Mouse (Mus musculus) layer of hippocampus, adult 11-12 months (tissue): Measurements from ENCODE around the gene Prkca.

Source experiments
- DNase-seq: peaks from one replicate; pipeline ENCODE4 v3.0.0; 2022; ENCODE audit warnings: low spot score

Prkca gene

GRCm38 (mm10) chr11:107996896-107997670 is 346.6 kb downstream of the Prkca start:
- no peak for DNase-seq

DNA sequence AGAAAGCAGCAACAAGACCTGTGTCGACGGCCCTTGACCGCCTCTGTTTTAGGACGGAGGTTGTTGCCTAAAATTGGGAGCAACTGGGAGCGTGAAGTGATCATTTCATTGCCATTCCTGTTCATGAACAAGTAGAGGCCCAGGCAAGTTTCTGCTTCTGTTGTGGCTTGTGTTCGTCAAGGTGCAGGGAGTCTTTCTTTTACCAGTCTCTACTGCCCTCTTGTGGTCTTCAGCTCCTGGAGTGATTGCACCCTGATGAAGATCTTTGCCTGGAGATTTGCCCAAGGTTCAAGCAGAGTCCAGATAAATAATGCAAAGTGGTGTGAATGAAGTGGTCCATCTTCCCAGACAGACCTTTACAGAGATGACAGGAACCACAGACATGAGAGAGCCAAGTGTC is 349.2 kb downstream of the Prkca start:
- DNase-seq = peak; percentile 75

- no peak for DNase-seq
Measured at GRCm38 (mm10) chr11:107993792-107994191, 349.9 kb downstream of the Prkca start.

DNA sequence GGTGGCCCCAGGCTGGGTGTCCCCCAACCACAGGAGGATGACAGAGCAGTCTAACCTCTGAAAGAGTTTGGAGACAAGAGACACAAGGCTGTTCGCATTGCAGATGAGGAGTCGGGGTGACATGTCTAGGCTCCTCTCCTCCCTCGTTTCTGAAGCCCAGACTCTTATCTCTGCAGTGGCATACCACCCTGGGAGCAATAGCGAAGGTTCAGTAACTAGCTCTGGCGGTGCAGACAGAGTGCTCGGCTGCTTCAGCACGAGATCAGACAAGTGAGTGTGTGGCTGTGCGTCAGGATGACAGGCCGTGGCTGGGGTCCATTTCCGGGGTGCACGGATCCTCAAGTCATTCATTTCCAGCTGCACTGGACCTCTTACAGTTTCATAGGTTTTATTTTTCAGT is 351.2 kb downstream of the Prkca start:
- no peak for DNase-seq

GRCm38 (mm10) chr11:107991990-107992389 is 351.7 kb downstream of the Prkca start:
- no peak for DNase-seq

- DNase-seq = no peak
Measured at GRCm38 (mm10) chr11:107989241-107989640, 354.5 kb downstream of the Prkca start.

DNA sequence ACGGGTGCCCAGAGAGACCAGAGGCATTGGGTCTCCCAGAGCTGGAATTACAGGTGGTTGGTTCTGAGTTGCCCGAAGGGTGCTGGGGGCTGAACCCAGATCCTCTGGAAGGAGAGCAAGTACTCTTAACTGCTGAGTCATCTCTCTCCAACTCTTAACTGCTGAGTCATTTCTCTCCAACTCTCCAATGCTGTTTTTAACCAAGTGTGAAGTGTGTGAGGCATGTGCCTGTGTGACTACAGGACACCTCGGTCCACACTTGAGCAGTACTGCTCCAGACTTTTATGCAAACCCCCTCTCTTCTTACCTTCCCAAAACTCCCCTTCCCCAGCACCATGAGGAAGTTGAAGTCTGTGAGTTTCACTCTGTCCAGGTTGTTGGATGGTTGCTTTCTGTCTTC is 357.8 kb downstream of the Prkca start:
- DNase-seq = no peak

DNA sequence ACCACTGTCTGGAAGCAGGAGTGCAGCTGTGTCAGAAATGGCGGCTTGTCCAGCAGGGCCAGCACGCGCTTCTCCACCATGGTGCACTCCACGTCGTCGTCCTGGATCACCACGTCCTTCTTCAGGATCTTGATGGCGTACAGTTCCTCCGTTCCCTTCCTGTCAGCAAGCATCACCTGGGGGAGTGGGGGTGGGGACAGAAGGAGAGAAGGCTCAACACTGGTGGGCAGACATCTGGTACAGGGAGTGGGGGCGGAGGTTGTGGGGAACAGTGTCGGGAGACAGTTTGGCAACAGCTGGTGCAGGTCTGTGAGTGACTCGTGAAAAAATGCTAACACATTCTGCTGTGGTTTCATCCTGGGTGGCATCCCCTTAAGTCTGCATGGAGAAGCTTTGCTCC is 359.8 kb downstream of the Prkca start:
- DNase-seq = no peak

DNA sequence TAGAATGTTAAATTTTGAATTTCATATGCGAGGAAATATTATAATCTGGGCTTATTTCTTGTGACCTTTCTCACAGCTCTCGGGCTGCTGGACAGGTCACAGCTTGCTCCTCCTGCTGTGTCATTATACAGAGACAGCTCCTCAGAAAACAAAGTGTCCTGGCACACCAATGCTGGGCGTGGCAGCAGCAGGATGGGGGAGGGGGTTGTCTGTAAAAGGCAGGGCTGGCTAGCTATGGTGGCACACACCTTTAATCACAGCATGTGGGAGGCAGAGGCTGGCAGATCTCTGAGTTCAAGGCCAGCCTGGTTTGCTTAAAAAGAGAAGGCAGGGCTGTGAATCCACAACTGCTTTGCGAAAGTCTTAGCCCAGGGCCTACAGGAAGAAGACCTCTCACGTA is 360.5 kb downstream of the Prkca start:
- DNase-seq = no peak

DNA sequence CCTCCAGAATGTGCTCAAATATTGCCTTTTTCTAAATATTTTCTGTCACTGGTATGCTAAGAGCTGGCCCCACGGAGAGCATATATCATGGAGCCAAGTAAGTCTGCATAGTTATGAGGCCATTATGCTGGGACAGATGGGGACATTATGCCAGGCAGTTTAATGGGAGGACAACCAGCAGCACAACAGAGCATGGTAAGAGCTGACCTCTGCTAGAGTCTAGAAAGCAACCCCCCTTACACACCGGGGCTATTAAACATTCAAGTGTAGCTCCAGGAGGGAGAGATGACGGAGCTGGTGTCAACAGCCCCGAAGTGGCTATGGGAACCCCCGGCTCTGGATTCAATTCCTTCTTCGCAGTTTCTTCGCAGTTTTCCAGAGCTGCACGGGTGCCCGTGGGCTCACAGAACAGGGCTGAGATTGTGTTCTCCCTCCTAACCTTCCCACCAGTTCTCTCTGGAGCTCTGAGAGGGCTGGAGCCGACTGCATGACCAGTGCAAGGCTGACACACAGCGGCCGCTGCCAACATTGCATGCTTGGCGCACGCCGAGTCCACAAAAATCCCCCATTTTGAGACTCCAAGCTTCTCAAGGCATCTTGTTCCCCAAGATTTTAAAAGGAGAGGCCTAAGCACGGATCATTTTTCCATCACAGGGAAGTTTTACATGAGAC is 361.4 kb downstream of the Prkca start:
- DNase-seq = peak; percentile 67

DNA sequence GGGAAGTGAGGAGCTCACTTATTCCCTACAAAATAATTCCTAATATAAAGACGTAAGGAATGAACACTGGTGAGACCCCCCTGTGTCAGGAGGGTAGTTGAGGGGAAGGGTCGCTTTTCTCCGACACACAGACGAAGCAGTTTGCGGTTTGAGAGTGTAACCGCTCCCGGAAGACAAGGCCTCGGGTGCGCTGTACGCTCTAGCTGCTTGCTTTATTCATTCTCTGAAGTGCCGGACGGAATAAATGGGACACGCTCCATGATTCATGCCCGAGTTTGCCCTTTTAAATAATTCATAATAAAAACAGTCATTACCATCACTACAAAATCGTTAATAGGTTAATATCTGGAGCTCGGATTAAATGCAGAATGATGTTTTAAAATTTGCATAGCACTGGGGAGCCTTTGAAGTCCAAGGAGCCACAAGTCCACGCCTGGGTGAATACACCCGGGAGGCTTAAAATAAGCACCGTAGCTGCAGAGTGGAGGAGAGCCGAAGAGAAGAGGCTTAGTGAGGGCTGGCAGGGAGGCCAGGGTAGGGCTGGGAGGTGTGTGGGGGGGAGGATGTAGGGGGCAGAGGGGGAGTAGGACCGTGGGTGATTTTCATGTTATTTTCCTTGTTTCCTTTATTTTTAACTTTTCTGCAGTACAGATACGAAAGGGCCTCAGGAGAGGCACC is 364.1 kb downstream of the Prkca start:
- DNase-seq = no peak

DNA sequence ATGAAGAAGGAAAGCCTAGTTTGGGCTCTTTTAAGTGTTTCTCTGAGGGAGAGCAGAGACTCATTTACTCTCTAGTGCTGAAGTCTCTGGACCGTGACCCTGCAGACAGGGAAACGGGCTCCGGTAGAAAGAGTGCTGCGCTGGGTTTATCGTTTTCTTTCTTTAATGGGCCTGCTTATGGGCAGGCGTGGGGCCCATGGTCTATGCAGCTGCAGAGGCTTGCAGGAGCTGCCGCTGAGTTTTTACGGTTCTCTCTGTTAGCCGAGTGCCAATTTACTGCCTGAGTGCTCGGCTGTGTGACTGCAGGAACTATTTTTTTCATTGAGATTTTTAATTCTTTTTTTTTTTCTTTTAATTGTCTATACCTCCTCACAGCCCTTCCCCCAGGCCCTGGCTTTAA is 373.8 kb downstream of the Prkca start:
- DNase-seq = no peak

DNA sequence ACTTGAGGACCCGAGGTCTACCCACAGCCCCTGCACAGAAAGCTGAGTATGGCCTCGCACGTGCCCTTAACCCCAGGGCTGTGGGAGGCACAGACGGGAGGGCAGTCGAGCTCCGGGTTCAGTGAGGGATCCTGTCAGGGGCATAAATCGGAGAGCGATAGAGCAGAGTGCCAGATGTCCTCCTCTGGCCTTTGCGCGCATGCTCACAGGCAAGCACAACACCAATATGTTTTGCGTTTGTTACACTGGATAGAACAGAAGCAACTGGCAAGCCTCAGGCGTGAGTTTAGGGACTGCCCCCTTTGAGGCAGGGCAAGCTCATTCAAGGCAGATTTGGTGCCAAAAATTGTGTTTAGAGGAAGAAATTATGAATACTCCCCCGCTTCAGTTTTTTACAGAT is 375.6 kb downstream of the Prkca start:
- no peak for DNase-seq

DNA sequence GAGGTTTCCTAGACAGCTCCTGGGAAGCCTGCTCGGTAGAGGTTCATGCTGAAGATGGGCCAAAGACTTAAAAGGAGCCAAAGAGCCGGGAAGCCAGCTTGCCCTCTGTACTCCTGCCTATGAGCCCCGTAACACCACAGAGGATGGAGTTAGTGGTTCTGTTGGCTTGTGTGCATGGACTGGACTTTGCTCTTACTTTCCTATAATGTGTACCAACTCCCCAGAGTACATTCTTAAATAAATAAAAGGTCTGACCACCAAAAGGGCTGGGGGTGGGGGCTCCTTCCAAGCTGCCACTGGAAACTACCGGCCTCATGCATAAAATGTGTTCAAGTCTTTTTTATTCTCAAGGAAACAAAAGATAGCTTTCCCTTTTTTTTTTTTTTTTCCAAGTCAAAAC is 377.5 kb downstream of the Prkca start:
- no peak for DNase-seq

DNA sequence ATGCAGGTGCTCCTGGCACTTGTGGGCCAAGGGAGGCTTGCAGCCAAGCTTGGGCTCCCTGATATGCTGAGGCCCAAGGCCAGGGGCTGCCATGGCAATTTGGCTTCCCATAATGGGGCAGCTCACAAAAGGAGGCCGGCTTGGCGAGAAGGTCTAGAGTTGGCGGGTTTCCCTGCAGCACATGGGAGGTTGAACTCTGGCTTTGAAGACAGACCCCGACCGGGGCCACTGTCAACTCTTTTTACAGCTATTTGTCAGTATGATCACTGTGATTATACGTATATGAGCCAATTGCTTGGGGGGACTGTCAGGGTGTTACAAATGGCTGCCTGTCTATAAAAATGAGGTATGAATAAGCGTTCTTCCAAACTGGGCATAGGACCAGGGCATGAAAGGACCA is 378.3 kb downstream of the Prkca start:
- DNase-seq = peak; percentile 62

DNA sequence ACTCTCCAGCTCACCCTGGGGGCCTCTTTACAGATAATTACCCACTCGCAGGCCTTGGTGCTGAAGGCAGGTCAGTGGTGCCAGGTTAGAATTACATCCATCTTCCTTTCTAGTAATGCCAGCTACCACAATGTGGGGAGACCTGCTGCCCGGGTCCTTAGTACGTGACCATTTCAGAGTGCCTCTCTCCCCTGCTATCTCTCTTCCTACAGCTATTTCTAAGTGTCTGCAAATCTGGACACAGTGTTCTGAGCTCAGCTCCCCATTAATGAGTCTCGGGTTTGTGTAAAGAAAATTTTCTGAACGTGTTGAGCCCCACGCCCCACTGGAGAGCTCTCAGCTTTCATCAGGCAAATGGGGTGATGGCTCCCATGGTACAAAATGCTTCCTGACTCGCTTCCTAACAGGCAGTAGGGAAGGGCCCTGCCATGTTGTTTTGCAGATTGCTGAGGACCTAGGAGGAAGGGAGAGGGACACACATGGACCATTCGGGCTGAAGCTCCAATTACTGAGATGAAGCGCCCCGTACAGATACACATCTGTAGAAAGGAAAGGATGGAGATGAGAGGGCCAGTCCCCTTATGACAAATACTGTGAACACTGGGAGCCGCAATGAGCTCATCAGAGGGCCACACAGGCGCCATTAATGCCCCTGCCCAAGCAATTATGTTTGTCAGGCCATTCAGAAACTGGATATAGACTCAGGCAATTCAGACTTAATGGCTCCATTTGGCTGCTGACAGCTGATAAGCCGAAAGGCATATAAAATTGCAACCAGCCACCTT is 386.0 kb downstream of the Prkca start:
- no peak for DNase-seq

DNA sequence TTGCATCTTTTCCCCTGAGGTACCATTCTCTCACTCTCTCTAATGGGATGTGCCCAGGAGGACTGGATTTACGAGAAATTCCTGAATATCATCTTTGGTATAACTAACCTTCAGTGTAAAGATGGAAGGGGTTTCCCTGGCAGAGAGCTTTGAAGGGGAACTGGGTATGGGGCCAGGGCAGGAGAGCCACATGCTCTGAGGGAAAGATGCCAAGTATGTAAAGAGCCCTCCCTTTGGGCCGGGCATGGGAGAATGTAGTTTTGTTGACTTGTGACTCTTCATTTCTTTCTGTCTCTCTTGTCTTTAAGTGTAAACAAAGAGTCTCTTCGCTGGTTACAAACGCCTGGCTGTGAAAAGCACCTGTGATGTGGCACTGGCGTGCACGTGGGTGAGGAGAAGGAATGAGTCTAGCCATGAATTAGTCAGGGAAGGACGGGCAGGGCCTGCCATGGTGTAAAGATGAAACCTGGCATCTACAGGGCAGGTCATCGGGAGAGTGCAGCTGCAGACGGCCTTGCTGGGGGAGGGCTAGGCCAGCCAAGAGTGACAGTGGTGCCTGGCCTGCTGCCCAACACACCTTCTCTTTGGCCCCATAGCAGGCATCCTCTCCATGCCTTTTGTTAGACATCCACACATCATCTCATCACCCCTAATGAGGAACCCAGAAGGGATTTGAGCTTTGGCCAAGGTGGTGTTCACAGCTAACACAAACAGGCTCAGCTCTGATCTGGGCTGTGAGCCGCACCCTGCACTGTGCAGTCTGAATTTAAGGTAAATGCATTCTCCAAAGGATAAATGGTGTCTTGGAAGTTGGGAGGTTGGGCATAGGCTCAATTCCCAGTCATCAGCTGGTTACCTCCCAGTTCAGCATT is 388.3 kb downstream of the Prkca start:
- DNase-seq = no peak

DNA sequence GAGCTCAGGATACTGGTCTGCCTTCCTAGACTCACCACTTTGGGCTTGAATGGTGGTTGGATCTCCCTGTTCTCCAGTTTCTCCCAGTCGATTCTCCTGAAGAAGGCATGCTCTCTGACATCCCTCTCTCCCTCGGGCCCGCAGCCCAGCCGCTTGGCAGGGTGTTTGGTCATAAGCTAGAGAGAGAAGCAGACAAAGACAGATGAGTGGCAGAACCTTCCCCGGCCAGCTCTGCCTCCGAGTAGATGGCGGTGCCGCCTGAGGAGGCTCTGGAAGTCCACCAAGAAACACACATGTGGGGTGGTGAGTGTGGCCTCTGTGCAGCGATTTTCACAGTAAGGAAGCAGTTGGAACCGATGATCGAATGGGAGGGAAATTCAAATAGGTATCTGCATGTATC is 392.3 kb downstream of the Prkca start:
- DNase-seq = no peak

GRCm38 (mm10) chr11:107950658-107951057 is 393.1 kb downstream of the Prkca start:
- DNase-seq = peak; percentile 22

DNA sequence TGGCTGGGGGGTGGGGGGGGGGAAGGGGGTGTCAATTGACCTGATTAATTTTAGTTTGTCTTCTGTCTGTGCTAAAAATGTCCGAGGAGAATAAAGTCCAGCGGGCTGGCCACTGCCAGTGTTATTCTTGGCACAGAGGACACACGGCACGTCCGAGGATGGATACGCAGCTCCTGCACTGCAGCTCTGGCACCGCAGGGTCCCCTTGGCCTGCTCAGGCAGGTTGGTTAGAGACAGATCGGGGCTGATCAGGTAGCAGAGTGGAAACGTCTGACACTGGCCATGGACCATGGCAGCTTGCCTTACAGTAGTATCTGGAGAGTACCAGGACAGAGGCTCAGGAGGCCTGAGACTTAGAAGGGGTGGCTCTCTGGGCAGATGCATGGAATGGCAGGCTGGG is 393.5 kb downstream of the Prkca start:
- no peak for DNase-seq

- no peak for DNase-seq
Measured at GRCm38 (mm10) chr11:107947951-107948350, 395.8 kb downstream of the Prkca start.
